Mouse (Mus musculus): ENCODE data around the gene Dnase2a. TPM values are rescaled to one million over a fixed set of nuclear protein-coding genes. Genes with fewer than 3 reads are reported as not detected.

The Dnase2a gene
- total RNA-seq, 4 experiments from 2014 or later = 12.5 to 28.7 (median 22.2) TPM

DNA sequence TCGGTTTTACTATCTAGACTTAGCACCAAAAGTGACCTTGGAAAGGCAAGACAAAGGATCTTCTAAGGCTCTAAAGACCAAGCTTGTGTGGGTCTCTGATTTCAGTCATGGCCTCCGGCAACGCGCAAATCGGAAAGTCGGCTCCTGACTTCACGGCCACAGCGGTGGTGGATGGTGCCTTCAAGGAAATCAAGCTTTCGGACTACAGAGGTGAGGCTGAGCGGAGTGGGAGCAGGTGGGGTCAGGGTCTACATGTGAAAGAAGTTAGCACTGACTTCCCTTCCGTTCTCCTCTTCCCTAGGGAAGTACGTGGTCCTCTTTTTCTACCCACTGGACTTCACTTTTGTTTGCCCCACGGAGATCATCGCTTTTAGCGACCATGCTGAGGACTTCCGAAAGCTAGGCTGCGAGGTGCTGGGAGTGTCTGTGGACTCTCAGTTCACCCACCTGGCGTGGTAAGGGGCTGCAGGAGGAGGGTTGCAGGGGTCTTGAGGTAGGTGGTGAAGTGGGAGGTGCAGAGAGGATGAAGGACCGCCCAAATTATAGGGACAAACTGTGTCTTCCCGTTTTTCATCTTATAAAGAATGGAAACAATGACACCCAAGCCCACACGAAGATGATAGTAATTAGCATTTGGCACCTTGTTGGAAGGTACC lies 61.9 kb downstream of the Dnase2a start:
- no peak for DNase-seq

DNA sequence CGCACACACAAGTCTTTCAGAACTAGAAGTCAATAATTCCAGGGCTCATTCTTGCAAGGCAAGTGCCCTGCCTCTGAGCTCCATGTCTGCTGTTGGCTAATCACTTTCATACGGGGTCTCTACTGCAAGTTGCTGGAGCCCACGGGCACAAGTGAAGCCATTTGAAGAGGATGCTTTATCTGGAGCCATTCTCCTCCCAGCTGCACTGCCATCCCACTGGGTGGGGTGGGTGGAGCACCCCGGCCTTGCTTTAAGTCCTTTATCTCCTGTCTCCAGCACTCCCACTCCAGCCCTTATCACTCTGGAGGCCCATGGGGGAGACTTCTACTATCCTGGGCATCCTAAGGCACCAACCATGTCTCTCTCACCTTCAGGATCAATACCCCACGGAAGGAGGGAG lies 62.6 kb downstream of the Dnase2a start:
- DNase-seq = no peak

Small RNAs within 50 kb of the gene (microRNA-seq; reads per million reads assigned to microRNA genes)
- 0 to 0.34 reads per million in 2 experiments for gene Gm24197
- 2.5 to 4.0 reads per million in 2 experiments for gene Mir7069

Other genes starting within 250 kb of the Dnase2a start
- gene Ier2, start 245.7 kb upstream of the Dnase2a start, total RNA-seq (2022) = 10 to 100 TPM; 18.3 to 48.9 (median 22.3) TPM
- 100 to 1,000 TPM in 2 of 4 experiments, 10 to 100 TPM in 2; 75.4 to 109 (median 88.5) TPM for gene Trmt1, start 222.3 kb upstream of the Dnase2a start, total RNA-seq (2022)
- 10 to 100 TPM; 81.0 to 86.9 (median 83.7) TPM for gene Nacc1, start 220.7 kb upstream of the Dnase2a start, total RNA-seq (2022)
- gene Lyl1, start 207.1 kb upstream of the Dnase2a start, total RNA-seq (2022) = 1 to 10 TPM; 3.1 to 5.6 (median 4.2) TPM
- gene G430095P16Rik, start 185.6 kb upstream of the Dnase2a start, total RNA-seq (2022) = under 1 TPM in 2 of 4 experiments, not detected in 2; 0.52 to 0.73 TPM
- gene Nfix, start 108.2 kb upstream of the Dnase2a start, total RNA-seq (2022) = 100 to 1,000 TPM in 3 of 4 experiments, 10 to 100 TPM in 1; 99.6 to 150 (median 117) TPM
- 10 to 100 TPM; 11.2 to 14.9 (median 12.5) TPM for gene Dand5, start 85.7 kb upstream of the Dnase2a start, total RNA-seq (2022)
- gene Gadd45gip1, start 77.0 kb upstream of the Dnase2a start, total RNA-seq (2022) = 10 to 100 TPM; 63.6 to 68.4 (median 66.2) TPM
- gene Rad23a, start 67.9 kb upstream of the Dnase2a start, total RNA-seq (2022) = 100 to 1,000 TPM; 107 to 125 (median 111) TPM
- 100 to 1,000 TPM; 629 to 719 (median 673) TPM for gene Calr, start 61.6 kb upstream of the Dnase2a start, total RNA-seq (2022)
- 10 to 100 TPM; 59.9 to 76.8 (median 68.0) TPM for gene Farsa, start 51.6 kb upstream of the Dnase2a start, total RNA-seq (2022)
- gene Syce2, start 36.4 kb upstream of the Dnase2a start, total RNA-seq (2022) = 1 to 10 TPM; 6.1 to 9.1 (median 7.1) TPM
- 10 to 100 TPM; 51.9 to 66.4 (median 60.4) TPM for gene Gcdh, start 14.6 kb upstream of the Dnase2a start, total RNA-seq (2022)
- under 1 TPM in 2 of 4 experiments, not detected in 2; 0.22 to 0.24 TPM for gene Klf1, start 6.6 kb upstream of the Dnase2a start, total RNA-seq (2022)
- gene Mast1, start 28.8 kb downstream of the Dnase2a start, total RNA-seq (2022) = 1 to 10 TPM; 2.1 to 9.2 (median 5.9) TPM
- under 1 TPM in 2 of 4 experiments, not detected in 2; 0.28 to 0.40 TPM for gene Rtbdn, start 38.4 kb downstream of the Dnase2a start, total RNA-seq (2022)
- gene Gm49661, start 60.9 kb downstream of the Dnase2a start, total RNA-seq (2022) = 1 to 10 TPM in 2 of 4 experiments, not detected in 2; 1.7 to 2.3 TPM
- gene Prdx2, start 61.0 kb downstream of the Dnase2a start, total RNA-seq (2022) = 100 to 1,000 TPM; 651 to 758 (median 708) TPM
- gene Rnaseh2a, start 61.2 kb downstream of the Dnase2a start, total RNA-seq (2022) = 100 to 1,000 TPM in 3 of 4 experiments, 10 to 100 TPM in 1; 89.0 to 142 (median 110) TPM
- 100 to 1,000 TPM in 1 of 4 experiments, 10 to 100 TPM in 3; 39.9 to 211 (median 52.4) TPM for gene Junb, start 70.2 kb downstream of the Dnase2a start, total RNA-seq (2022)
- gene Hook2, start 82.0 kb downstream of the Dnase2a start, total RNA-seq (2022) = 10 to 100 TPM in 2 of 4 experiments, 1 to 10 TPM in 2; 6.2 to 12.7 (median 10.5) TPM
- gene Best2, start 106.0 kb downstream of the Dnase2a start, total RNA-seq (2022) = not detected
- gene Asna1, start 116.7 kb downstream of the Dnase2a start, total RNA-seq (2022) = 100 to 1,000 TPM in 2 of 4 experiments, 10 to 100 TPM in 2; 96.4 to 107 (median 101) TPM
- gene Trir, start 118.3 kb downstream of the Dnase2a start, total RNA-seq (2022) = 100 to 1,000 TPM; 134 to 159 (median 155) TPM
- gene Tnpo2, start 128.4 kb downstream of the Dnase2a start, total RNA-seq (2022) = 10 to 100 TPM; 67.7 to 85.8 (median 73.5) TPM
- gene Fbxw9, start 151.5 kb downstream of the Dnase2a start, total RNA-seq (2022) = 10 to 100 TPM; 15.0 to 29.6 (median 21.6) TPM
- 1 to 10 TPM in 1 of 4 experiments, not detected in 3; 1.3 TPM for gene Gm5741, start 159.4 kb downstream of the Dnase2a start, total RNA-seq (2022)
- 10 to 100 TPM; 31.4 to 41.2 (median 33.2) TPM for gene Dhps, start 163.2 kb downstream of the Dnase2a start, total RNA-seq (2022)
- 10 to 100 TPM; 76.0 to 87.7 (median 81.1) TPM for gene Wdr83os, start 172.2 kb downstream of the Dnase2a start, total RNA-seq (2022)
- gene Wdr83, start 172.7 kb downstream of the Dnase2a start, total RNA-seq (2022) = 10 to 100 TPM; 22.6 to 30.1 (median 29.2) TPM
- gene Man2b1, start 174.7 kb downstream of the Dnase2a start, total RNA-seq (2022) = 10 to 100 TPM; 53.4 to 60.8 (median 54.3) TPM
- 1 to 10 TPM; 1.7 to 2.4 (median 1.9) TPM for gene Zfp791, start 214.5 kb downstream of the Dnase2a start, total RNA-seq (2022)
- not detected for gene Cks1brt, start 243.4 kb downstream of the Dnase2a start, total RNA-seq (2022)